Mouse (Mus musculus): Measurements from ENCODE around the gene Ccnh. TPM values are rescaled to one million over a fixed set of nuclear protein-coding genes. Genes with fewer than 3 reads are reported as not detected.

The Ccnh gene
- polyA plus RNA-seq, 1 experiment from 2014 or later = 99.3 TPM

Other genes with a start within 250 kb of the Ccnh start
- 42.2 and 48.0 TPM in 2 replicates for gene Rasa1, start 99.7 kb downstream of the Ccnh start, polyA plus RNA-seq (2016; fragmentation: Nextera tagmentation; extraction: Ambion mirVana)

Data from hindbrain, embryonic 10.5 days (tissue).